Mouse (Mus musculus) splenic B cell, adult 2 months (primary cell): ENCODE data around the gene Kcnh1.

Source experiments
- DNase-seq: peaks from one replicate; pipeline ENCODE4 v3.0.0-alpha.2; 2011; ENCODE audit warnings: low read depth, low spot score
- H3K27me3 ChIP-seq: 2 replicates; pipeline ENCODE4 v1.6.1; 2012; ENCODE audit warnings: mild to moderate bottlenecking, low read length, moderate library complexity, mixed read lengths; ENCODE audit not compliant: control insufficient read depth, poor library complexity, insufficient read depth, severe bottlenecking
- H3K36me3 ChIP-seq: 2 replicates; pipeline ENCODE4 v1.6.1; 2012; ENCODE audit warnings: mild to moderate bottlenecking, low read length, moderate library complexity, mixed read lengths; ENCODE audit not compliant: control insufficient read depth, poor library complexity, insufficient read depth, severe bottlenecking

Kcnh1 gene

DNA sequence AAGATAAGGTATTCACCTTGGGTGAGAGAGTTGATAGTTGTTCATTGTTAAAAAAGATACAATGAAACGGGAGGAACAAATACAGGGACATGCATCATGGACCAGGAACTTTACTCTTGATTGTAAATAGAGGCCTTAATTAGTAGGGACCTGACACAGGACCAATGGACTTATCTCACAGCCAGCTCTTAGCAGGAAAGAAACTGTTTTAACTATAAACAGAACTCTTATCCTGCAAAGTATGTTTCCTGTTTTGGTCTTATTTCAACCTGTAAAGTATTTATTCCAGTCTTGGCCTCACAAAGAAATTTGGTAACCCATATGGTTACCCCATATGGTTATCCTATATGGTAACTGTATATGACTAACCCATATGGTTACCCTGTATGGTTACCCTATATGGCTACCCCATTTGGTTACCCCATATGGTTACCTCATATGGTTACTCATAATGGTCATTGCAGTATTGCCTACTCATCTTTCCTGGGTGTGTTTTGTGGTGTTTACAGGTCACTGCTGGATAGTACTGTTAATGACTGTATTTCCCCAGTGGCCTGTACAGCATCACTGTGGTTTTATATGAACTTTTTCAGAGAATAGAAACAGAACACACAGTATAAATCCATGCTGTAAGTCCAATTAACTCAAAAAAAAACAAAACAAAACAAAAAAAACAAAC is 125.0 kb downstream of the Kcnh1 start:
- Histone ChIP-seq H3K27me3 (no peaks in the 10 kb centered on the region), H3K36me3 (no peaks in the 10 kb centered on the region)
- no peak for DNase-seq

- H3K36me3 ChIP-seq = no peaks in the 10 kb centered on the region
- DNase-seq = no peak
Observed at GRCm38 (mm10) chr1:192324223-192324622, 133.6 kb downstream of the Kcnh1 start.

DNA sequence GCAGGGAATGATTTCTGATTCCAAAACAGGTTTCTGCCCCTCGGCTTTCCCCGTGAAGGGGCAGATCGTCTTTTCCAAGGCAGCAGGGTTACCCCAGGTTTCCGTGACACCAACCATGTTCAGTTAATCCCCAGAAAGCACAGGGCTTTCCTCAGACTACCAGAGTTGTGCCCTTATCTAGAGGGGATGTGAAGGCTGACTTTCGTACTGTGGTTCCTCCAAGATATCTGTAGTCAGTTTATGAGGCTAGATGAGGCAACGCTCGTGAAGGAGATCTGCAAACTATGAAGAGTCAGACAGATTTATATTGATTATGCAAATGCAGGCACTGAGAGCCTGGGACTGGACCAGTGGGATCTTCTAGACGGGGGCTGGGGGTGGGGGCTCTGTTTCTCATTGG is 136.5 kb downstream of the Kcnh1 start:
- DNase-seq = no peak
- Histone ChIP-seq H3K27me3 (no peaks in the 10 kb centered on the region), H3K36me3 (no peaks in the 10 kb centered on the region)

More at GRCm38 (mm10) chr1:192324223-192324622, 133.6 kb downstream of the Kcnh1 start:
- no peaks in the 10 kb centered on the region for H3K27me3 ChIP-seq

DNA sequence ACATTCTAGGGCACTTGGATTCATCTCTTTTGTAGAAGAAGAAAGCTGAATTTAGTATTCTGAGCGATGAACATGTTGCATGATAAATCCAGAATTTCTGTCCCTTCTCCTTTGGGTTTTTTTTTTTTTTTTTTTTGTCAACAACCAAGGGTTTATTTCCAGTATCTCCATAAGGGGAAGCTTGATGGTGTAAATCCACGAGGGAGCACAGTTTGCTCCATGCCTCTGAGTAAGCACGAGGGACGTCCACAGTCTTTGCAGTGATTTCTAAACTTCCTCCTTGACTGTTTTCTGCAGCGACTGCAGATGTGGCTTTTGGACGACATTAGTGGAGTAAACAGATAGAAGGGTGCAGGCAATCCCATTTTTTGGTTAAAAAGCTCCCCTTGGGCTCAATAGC is 140.6 kb downstream of the Kcnh1 start:
- DNase-seq = no peak
- Histone ChIP-seq H3K27me3 (no peaks in the 10 kb centered on the region), H3K36me3 (no peaks in the 10 kb centered on the region)

DNA sequence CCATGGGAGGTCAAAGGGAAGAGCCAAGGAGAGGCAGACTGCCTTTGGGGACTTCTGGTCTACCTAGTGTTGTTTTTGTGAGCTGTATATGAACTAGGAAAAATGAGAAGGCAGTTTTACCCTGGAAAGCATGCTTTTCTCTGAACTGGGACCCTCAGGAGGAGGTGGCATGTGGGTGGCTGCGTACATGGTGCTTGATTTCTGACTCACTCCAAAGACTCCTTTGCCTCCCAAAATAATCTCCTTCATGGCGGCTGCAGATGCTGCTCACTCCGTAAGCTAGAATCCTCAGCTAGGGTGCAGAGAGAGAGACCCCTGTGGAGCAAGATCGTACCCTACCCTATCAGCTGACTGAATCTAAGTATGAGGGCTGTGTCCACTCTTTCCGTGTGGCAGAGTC is 145.5 kb downstream of the Kcnh1 start:
- no peaks in the 10 kb centered on the region for H3K27me3 ChIP-seq
- H3K36me3 ChIP-seq = no peaks in the 10 kb centered on the region
- DNase-seq = no peak

GRCm38 (mm10) chr1:192339361-192340077 is 148.9 kb downstream of the Kcnh1 start:
- no peaks in the 10 kb centered on the region for H3K27me3 ChIP-seq
- DNase-seq = no peak
- no peaks in the 10 kb centered on the region for H3K36me3 ChIP-seq

DNA sequence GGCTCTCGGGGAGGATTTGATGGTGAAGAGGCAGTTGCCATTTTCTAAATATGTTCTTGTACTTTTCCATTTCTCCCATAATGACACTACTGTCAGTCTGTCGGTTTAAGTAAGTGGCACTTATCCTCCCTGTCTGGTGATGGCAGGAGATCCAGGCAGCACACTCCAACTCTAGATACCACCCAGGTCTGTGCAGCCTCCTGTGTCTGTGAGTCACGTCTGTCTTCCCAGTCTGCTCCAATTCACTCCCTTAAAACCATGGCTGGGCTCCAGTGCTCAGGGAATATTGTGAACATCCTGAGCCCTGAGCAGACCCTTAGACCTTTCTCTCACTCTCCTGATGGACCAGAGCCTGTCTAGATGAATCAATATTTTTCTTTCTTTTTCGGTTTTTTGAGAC is 151.2 kb downstream of the Kcnh1 start:
- no peak for DNase-seq
- no peaks in the 10 kb centered on the region for H3K27me3 ChIP-seq
- H3K36me3 ChIP-seq = no peaks in the 10 kb centered on the region

GRCm38 (mm10) chr1:192343996-192344395 is 153.4 kb downstream of the Kcnh1 start:
- no peak for DNase-seq

DNA sequence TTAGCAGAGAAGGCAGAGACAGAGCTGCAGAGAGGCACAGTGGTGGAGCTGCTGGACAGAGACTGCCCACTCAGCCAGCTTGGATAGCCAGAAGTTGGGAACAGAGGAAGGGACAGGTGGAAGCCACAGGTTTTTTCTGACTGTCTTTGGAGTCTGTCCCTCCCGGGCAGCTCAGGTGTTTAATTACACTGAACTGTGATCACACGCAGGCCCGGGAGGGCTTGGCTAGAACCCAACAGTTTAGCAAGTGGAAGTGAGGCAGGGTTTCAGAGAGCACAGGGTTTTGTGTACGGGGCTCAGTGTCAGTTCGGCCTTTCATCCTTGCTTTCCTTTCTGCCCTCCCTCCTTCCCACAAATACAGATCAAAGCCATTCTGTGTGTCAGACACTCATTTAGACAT is 156.8 kb downstream of the Kcnh1 start:
- no peak for DNase-seq

More at GRCm38 (mm10) chr1:192343996-192344395, 153.4 kb downstream of the Kcnh1 start:
- Histone ChIP-seq H3K27me3 (no peaks in the 10 kb centered on the region), H3K36me3 (no peaks in the 10 kb centered on the region)

DNA sequence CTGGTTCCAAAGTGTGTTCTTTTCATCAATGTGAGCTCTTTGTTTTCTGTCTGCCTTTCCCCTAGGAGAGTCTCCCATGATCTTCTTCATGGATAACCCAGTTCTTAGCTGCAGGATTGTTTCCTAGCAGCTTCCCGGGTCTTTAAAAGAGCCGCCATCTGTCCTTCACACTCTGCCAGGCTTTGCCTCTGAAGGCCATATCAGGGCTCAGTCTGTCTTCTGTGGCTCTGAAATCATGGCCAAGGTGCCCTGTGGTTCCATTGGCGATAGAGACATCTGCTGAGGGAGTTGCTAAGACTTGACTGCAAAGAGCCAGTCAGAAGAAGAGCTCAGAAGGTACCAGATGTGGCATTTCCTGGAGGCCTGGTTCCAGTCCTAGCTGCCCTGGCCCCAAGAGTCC is 165.7 kb downstream of the Kcnh1 start:
- no peak for DNase-seq
- Histone ChIP-seq H3K27me3 (no peaks in the 10 kb centered on the region), H3K36me3 (no peaks in the 10 kb centered on the region)

More for the DNA sequence above, 156.8 kb downstream of the Kcnh1 start:
- H3K36me3 ChIP-seq = no peaks in the 10 kb centered on the region
- H3K27me3 ChIP-seq = no peaks in the 10 kb centered on the region

DNA sequence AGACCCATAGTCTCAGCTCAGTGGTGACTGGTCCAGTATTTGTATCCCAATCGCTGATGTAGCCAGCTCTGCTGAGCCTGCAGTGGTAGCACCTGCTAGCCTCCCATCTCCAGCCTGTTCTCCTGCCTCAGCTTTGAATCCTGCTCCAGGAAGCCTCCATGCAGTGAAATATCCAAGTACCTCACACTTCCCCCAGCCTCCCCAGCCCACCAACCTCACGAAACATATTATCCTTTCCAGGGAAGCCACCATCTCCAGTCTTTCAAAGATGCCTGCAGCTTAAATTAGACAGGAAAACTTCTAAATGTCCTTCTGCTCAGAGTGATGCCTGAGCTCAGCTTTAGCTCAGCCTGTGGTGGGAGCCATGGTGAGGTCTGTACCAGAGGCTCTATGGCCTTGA is 168.6 kb downstream of the Kcnh1 start:
- Histone ChIP-seq H3K36me3 (no peaks in the 10 kb centered on the region), H3K27me3 (no peaks in the 10 kb centered on the region)
- no peak for DNase-seq

DNA sequence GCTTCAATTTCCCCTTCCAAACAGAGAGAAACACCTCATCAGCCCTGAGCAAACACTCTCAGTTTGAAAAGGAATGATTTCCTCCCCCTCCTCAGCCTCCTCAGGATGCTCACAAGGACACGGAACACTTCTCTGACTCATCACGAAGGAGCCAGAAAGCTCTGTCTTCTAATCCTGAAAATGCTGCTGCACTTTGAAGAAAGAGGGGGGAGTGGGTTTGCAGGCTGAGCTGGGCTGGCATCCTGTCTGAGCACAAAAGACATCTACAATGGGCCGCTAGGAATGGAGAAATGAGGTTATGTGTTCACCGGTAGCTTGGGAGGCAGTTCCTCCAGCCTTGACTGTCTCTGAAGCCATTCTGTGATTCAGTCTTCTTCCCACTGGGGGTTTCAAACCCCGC is 177.8 kb downstream of the Kcnh1 start:
- 0 out of 2 replicates have a peak, but pooled peaks cover 2% of the 10 kb centered on the region for H3K27me3 ChIP-seq
- H3K36me3 ChIP-seq = no peaks in the 10 kb centered on the region
- no peak for DNase-seq

DNA sequence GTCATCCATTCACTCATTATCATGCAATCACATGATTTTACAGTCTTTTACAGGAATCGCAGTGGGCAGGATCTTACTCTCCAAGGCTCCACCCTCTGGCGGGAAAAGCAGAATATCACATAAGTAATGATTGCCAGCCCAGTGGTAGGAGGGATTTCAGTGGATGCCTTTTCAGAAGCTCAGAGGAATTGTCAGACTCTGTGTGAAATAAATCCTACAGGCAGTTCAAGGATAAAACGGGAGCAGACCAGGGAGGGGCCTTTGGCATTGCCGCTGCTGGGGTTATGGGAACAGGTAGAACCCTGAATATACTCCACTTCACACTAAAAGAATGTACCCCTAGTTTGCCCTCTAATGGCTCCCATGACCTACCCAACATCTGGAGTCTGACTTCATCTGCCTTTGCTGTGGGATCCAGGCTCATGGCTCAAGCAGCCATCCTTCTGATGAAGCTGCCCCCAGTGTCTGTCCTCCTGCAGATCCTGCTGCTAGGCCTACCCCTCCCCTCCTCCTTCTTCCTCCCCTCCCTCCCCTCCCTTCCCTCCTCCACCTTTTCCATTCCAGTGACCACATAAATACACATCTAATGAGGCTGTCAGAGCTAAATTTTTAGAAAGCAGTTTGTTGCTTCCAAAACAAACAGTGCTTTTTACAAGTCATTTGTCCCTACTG is 181.5 kb downstream of the Kcnh1 start:
- no peaks in the 10 kb centered on the region for H3K36me3 ChIP-seq
- H3K27me3 ChIP-seq = 0 out of 2 replicates have a peak, but pooled peaks cover 2% of the 10 kb centered on the region
- no peak for DNase-seq

DNA sequence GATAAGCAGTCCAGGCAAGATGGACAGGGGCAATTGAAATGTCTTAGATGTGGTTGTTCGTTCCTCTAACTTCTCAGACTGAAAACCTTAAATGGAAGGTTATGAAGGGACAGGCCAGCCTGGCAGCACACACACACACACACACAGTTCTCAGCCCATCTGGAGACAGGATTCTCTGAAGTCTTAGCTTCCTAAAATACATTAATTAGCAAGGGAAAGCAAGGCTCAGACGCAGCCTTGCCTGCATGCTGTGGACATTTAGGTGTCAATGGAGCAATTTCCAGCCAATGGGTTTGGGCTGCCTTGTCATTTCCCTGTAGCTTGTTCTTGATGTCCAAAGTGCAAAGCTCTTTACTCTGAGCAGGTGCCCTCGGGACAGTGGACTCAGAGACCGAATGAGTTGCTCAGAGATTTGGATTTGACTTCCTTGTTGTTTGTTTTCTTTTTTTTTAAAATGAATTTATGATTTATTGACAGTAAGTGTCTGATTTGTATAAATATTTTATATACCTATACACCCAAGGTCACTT is 188.0 kb downstream of the Kcnh1 start:
- no peaks in the 10 kb centered on the region for H3K27me3 ChIP-seq
- no peak for DNase-seq
- no peaks in the 10 kb centered on the region for H3K36me3 ChIP-seq

DNA sequence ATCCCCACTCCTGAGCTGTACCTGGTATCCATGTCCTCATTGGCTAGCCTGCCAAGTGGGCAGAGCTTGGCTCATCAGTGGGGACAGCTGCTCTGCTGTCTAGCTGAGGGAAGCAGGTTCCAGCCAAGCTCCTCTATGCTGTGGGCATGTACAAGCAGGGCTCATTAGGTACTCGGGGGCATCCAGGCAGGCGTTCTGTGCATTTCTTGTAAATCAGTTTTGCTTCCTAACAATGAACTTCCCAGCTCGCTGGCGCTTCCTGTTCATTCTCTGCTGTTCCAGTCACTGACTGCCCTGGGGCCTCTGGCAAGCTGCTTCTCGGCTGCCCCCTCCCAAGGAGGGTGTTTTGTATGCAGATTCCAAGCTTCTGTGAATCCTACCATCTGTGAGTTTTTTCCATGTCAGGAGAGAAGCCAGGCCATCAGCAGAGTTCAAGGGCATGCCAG is 190.0 kb downstream of the Kcnh1 start:
- no peak for DNase-seq
- Histone ChIP-seq H3K27me3 (no peaks in the 10 kb centered on the region), H3K36me3 (no peaks in the 10 kb centered on the region)
